Mouse (Mus musculus): ENCODE measurements around the gene Sart3. TPM values are rescaled to one million over a fixed set of nuclear protein-coding genes. Genes with fewer than 3 reads are reported as not detected.

Sart3 gene
- total and polyA plus RNA-seq, 2 experiments from 2014 or later: 26.4 to 34.7 TPM

DNA sequence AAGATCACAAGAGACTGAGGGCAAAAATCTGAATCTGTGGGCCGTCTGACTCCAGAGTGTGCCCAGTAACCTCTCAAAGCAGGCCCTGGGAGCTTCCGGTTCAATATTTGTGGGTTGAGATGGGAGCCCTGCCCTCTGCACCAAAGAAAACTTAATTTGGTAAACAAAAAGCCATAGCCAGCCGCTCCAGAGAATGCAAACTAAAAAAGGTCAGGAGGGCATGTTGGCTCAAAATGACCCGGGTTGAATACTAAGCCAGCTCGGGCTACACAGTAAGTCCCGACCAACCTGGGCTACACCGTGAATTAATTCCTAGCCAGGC lies 37.3 kb downstream of the Sart3 start:
- Histone ChIP-seq H3K27ac (peak overlapping the region; percentile 97), H3K27me3 (ENCODE audit: insufficient read depth, low read length) (no peaks in the 10 kb centered on the region), H3K4me2 (ENCODE audit: low read depth, low read length) (peak overlapping the region; percentile 92), H3K9me3 (ENCODE audit: low read length) (no peaks in the 10 kb centered on the region), H3K4me3 (ENCODE audit: low read length) (peak overlapping the region; percentile 51), H3K4me1 (ENCODE audit: insufficient read depth, low read length) (no peaks in the 10 kb centered on the region), H3K36me3 (ENCODE audit: insufficient read depth, low read length) (peaks cover 20% of the 10 kb centered on the region; the same call in 1 of the 2 replicates), H3K9ac (replicated peaks; ENCODE audit: low read length) (peak overlapping the region; percentile 70; the same call in 1 of the 2 replicates)
- no peak; the same call in 1 of the 2 replicates for ATAC-seq
- WGBS: 25% methylated on average over 7 of the region's 7 CpGs
- TF ChIP-seq CTCF (IDR thresholded peaks at IDR 0.05; ENCODE audit: low read depth): no peak
- no peak for DNase-seq (ENCODE audit: low spot score)

DNA sequence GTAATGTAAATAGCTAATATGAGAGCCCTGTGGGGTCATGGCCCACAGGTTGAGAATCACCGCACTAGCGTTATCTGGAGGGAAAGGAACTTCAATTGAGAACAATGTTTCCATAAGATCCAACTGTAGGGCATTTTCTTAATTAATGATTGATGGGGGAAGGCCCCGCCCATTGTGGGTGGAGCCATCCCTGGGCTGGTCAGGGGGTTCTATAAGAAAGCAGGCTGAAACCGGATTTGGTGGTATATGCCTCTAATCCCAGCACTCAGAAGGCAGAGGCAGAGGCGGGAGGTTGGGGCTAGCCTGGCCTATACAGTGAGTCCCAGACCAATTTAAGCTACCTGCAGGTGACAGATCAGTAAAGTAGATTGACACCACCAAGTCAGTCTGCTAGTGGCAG lies 37.9 kb downstream of the Sart3 start:
- DNase-seq (ENCODE audit: low spot score): no peak
- ATAC-seq: no peak
- Histone ChIP-seq H3K4me1 (ENCODE audit: insufficient read depth, low read length) (no peaks in the 10 kb centered on the region), H3K27ac (no peak overlapping the region), H3K36me3 (ENCODE audit: insufficient read depth, low read length) (peaks cover 14% of the 10 kb centered on the region; the same call in 1 of the 2 replicates), H3K9me3 (ENCODE audit: low read length) (no peaks in the 10 kb centered on the region), H3K4me2 (ENCODE audit: low read depth, low read length) (no peak overlapping the region), H3K27me3 (ENCODE audit: insufficient read depth, low read length) (no peaks in the 10 kb centered on the region), H3K4me3 (ENCODE audit: low read length) (no peak overlapping the region), H3K9ac (replicated peaks; ENCODE audit: low read length) (no peak overlapping the region)
- WGBS: 70% methylated on average over 5 of the region's 5 CpGs
- no peak for TF ChIP-seq CTCF (IDR thresholded peaks at IDR 0.05; ENCODE audit: low read depth)

DNA sequence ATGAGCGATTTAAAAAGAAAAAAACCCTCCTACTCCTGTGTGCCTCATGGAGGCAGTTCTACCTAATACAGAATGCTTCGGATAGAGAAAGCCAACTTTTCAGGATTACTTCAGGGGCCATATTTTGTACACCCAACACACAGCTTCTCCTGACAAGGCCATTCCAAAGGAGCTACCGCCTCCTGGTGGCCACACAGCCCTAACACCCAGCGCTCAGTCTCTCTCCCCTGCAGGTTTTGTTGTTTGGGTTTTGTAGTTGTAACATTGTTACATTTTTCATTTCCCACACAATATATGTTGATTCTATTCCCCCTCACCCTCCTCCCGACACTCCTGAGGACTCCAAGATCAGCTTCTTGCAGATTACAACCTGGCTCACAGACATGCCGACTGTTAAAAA lies 40.1 kb downstream of the Sart3 start:
- H3K27me3 ChIP-seq (ENCODE audit: insufficient read depth, low read length): no peaks in the 10 kb centered on the region
- WGBS: 28% methylated on average over 6 of the region's 6 CpGs
- DNase-seq (ENCODE audit: low spot score) (peak; percentile 80), ATAC-seq (no peak)
- no peak overlapping the region for H3K9ac ChIP-seq (replicated peaks; ENCODE audit: low read length)
- H3K27ac ChIP-seq: no peak overlapping the region
- no peaks in the 10 kb centered on the region for H3K36me3 ChIP-seq (ENCODE audit: insufficient read depth, low read length)
- TF ChIP-seq CTCF (IDR thresholded peaks at IDR 0.05; ENCODE audit: low read depth): peak; percentile 90
- no peak overlapping the region for H3K4me3 ChIP-seq (ENCODE audit: low read length)
- H3K4me2 ChIP-seq (ENCODE audit: low read depth, low read length): no peak overlapping the region
- no peaks in the 10 kb centered on the region for H3K4me1 ChIP-seq (ENCODE audit: insufficient read depth, low read length)
- no peaks in the 10 kb centered on the region for H3K9me3 ChIP-seq (ENCODE audit: low read length)

DNA sequence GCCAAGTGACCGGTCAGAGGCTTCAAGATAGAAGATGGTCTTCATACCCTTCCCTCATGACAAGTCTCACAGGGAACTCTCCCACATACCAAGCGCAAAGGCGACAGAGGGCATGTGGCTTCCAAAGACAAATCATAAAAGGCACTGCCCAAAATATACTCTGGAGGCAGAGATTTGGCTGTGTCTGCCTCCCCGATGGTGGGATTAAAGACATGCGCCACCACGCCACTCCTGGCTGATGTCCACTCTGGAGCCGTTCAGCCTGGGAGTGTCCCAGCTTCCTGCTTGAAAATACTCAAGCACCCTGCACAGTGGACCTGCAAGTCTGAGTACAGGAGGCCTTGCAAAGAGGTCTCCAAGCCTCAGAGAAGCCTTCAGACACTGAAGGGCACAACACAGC lies 41.1 kb downstream of the Sart3 start:
- no peaks in the 10 kb centered on the region for H3K4me1 ChIP-seq (ENCODE audit: insufficient read depth, low read length)
- no peaks in the 10 kb centered on the region for H3K27me3 ChIP-seq (ENCODE audit: insufficient read depth, low read length)
- H3K4me2 ChIP-seq (ENCODE audit: low read depth, low read length): no peak overlapping the region
- H3K36me3 ChIP-seq (ENCODE audit: insufficient read depth, low read length): no peaks in the 10 kb centered on the region
- no peak for DNase-seq (ENCODE audit: low spot score)
- no peaks in the 10 kb centered on the region for H3K9me3 ChIP-seq (ENCODE audit: low read length)
- TF ChIP-seq CTCF (IDR thresholded peaks at IDR 0.05; ENCODE audit: low read depth): no peak
- no peak overlapping the region for H3K4me3 ChIP-seq (ENCODE audit: low read length)
- 85% methylated on average over 7 of the region's 7 CpGs for WGBS
- no peak overlapping the region for H3K9ac ChIP-seq (replicated peaks; ENCODE audit: low read length)
- H3K27ac ChIP-seq: peak overlapping the region; percentile 21; the same call in 1 of the 2 replicates
- no peak for ATAC-seq

DNA sequence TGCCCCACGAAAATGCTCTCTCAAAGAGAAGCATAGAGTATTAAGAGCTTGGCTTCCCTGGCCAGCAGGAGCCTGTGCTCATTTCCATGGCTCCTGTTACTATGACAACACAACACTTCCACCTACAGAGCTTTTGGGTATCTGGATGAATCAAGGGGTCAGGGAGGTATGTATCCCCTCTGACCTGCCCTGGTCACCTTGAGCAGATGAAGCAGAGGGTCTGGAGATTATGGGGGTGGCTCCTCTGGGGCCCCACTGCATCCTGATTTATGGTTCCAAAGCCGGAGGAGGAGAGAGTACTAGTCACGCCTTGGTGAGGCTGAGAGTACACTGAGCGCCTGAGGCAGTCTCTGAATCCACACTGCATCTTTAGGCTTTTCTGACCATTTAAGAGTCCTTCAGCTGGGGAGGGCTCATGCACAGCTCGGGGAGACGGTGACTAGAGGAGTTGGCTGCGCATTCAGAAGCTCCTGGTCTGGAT lies 41.6 kb downstream of the Sart3 start:
- no peak for TF ChIP-seq CTCF (IDR thresholded peaks at IDR 0.05; ENCODE audit: low read depth)
- 59% methylated on average over 7 of the region's 7 CpGs for WGBS
- Histone ChIP-seq H3K36me3 (ENCODE audit: insufficient read depth, low read length) (no peaks in the 10 kb centered on the region), H3K9ac (replicated peaks; ENCODE audit: low read length) (0 out of 2 replicates have a peak overlapping the region, but pooled peaks have one; percentile 2), H3K9me3 (ENCODE audit: low read length) (no peaks in the 10 kb centered on the region), H3K4me3 (ENCODE audit: low read length) (no peak overlapping the region), H3K27me3 (ENCODE audit: insufficient read depth, low read length) (no peaks in the 10 kb centered on the region), H3K4me2 (ENCODE audit: low read depth, low read length) (no peak overlapping the region), H3K27ac (peak overlapping the region; percentile 21), H3K4me1 (ENCODE audit: insufficient read depth, low read length) (no peaks in the 10 kb centered on the region)
- DNase-seq (ENCODE audit: low spot score): peak; percentile 66
- no peak for ATAC-seq

- no peaks in the 10 kb centered on the region for H3K9me3 ChIP-seq (ENCODE audit: low read length)
- 90% methylated on average over 7 of the region's 7 CpGs for WGBS
These were observed 43.6 kb downstream of the Sart3 start for GRCm38 (mm10) chr5:113728691-113729090.

DNA sequence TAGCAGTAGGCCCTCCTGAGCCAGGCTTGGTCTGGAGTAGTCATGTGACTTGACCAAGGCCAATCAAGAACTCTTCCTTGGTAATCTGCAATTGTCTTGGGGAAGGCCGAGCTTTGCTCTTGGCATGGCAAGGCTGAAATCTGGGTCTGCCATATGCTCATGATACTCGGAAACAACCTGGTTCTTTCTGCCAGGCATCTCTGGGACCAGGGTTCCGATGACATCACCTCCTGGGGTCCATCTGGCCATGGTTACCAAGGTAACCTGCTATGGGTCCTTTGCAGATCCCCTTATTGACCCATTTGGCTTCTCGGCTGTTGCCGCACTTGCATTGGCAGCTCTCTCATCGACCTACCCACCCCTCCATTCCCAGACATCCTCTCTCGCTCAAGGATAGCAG lies 44.3 kb downstream of the Sart3 start:
- H3K36me3 ChIP-seq (ENCODE audit: insufficient read depth, low read length): no peaks in the 10 kb centered on the region
- no peak overlapping the region for H3K4me3 ChIP-seq (ENCODE audit: low read length)
- H3K4me2 ChIP-seq (ENCODE audit: low read depth, low read length): no peak overlapping the region
- ATAC-seq (no peak), DNase-seq (ENCODE audit: low spot score) (peak; percentile 38)
- no peak overlapping the region for H3K27ac ChIP-seq
- WGBS: 58% methylated on average over 7 of the region's 7 CpGs
- no peaks in the 10 kb centered on the region for H3K27me3 ChIP-seq (ENCODE audit: insufficient read depth, low read length)
- TF ChIP-seq CTCF (IDR thresholded peaks at IDR 0.05; ENCODE audit: low read depth): no peak
- peaks cover 4% of the 10 kb centered on the region; the same call in 1 of the 2 replicates for H3K4me1 ChIP-seq (ENCODE audit: insufficient read depth, low read length)
- H3K9me3 ChIP-seq (ENCODE audit: low read length): no peaks in the 10 kb centered on the region
- no peak overlapping the region for H3K9ac ChIP-seq (replicated peaks; ENCODE audit: low read length)

More at GRCm38 (mm10) chr5:113728691-113729090, 43.6 kb downstream of the Sart3 start:
- Histone ChIP-seq H3K27me3 (ENCODE audit: insufficient read depth, low read length) (no peaks in the 10 kb centered on the region), H3K4me2 (ENCODE audit: low read depth, low read length) (no peak overlapping the region), H3K9ac (replicated peaks; ENCODE audit: low read length) (no peak overlapping the region), H3K36me3 (ENCODE audit: insufficient read depth, low read length) (no peaks in the 10 kb centered on the region), H3K4me1 (ENCODE audit: insufficient read depth, low read length) (no peaks in the 10 kb centered on the region; the same call in 1 of the 2 replicates), H3K27ac (no peak overlapping the region), H3K4me3 (ENCODE audit: low read length) (no peak overlapping the region)
- no peak for DNase-seq (ENCODE audit: low spot score)
- no peak for ATAC-seq
- TF ChIP-seq CTCF (IDR thresholded peaks at IDR 0.05; ENCODE audit: low read depth): no peak

All from hindbrain, postnatal 0 days (tissue).